Mouse (Mus musculus) spleen, postnatal 0 days (tissue): ENCODE measurements around the gene Fgf12. TPM values are rescaled to one million over a fixed set of nuclear protein-coding genes. Genes with fewer than 3 reads are reported as not detected.

ENCODE experiments used
- microRNA counts: library from miRNA; unstranded; fragments of <30 nt; microRNA quantifications from one replicate; lab custom pipeline; 2015
- polyA plus RNA-seq: library from polyadenylated mRNA; unstranded; fragments of >200 nt; fragmentation: Nextera tagmentation; extraction: Ambion mirVana; gene quantifications from 2 replicates; pipeline ENCODE4 v1.2.1, GENCODE M21; 2015

The Fgf12 gene
- 0.18 and 0.78 TPM in 2 replicates for polyA plus RNA-seq

DNA sequence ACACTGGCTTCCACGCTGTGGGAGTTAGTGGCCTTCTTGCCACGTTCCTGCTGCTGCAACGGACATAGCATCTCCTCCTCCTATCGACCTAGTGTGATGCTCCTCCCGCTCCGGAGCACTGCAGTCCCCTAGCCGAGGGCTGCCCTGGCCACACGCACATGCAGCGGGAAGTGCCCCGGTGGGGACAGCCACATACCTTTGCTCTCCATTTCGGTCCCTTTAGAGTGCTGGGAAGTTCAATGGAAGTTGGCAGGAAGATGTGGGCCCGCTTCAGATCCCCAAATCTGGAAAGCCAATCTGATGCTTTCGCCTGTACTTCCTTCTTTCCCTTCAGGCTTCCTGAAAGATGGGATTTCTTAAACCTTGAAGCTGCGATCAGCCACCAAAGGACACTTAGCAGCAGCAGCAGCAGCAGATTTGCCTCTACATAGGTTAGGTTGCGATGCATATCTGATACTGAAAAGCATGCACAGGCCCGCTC is at the start of gene Fgf12:
Gene Fgf12 (minus strand): TSS at position 431 of the 481 bp plus-strand sequence.

MicroRNAs within 50 kb of the gene (microRNA counts, 519-probe panel; counts per million panel counts)
- 88.3 counts per million for microRNA mmu-miR-690 (lab: Ali Mortazavi, UCI)

Other genes with a start within 250 kb of the Fgf12 start
- gene Mb21d2, start 176.6 kb upstream of the Fgf12 start, polyA plus RNA-seq = 1.1 and 1.2 TPM in 2 replicates